Mouse (Mus musculus) liver, postnatal 0 days (tissue): ENCODE data around the gene Wipf1. TPM values are rescaled to one million over a fixed set of nuclear protein-coding genes. Genes with fewer than 3 reads are reported as not detected.

Experiments
- ATAC-seq: fragments of 200-750 bp; cut with Nextera tagmentation; 2 replicates; pipeline ENCODE4 v1.8.0; 2017; ENCODE audit warnings: mild to moderate bottlenecking, moderate library complexity
- DNase-seq: peaks from one replicate; pipeline ENCODE4 v3.0.0-alpha.2; 2016
- H3K27ac ChIP-seq: fragments of 300-500 bp; sonication (generic); 2 replicates; pipeline ENCODE4 v1.5.1; 2014; ENCODE audit warnings: antibody characterized with exemption, moderate library complexity, mild to moderate bottlenecking, low read depth
- H3K27me3 ChIP-seq: fragments of 300-500 bp; sonication (generic); 2 replicates; pipeline ENCODE4 v1.6.1; 2014; ENCODE audit warnings: low read length, control low read depth, mixed read lengths; ENCODE audit not compliant: insufficient read depth
- H3K36me3 ChIP-seq: fragments of 300-500 bp; sonication (generic); replicated peaks from 2 replicates; pipeline ENCODE4 v1.6.1; 2014; ENCODE audit warnings: mild to moderate bottlenecking, control low read depth, low read length, moderate library complexity, mixed read lengths; ENCODE audit not compliant: insufficient read depth
- H3K4me1 ChIP-seq: fragments of 300-500 bp; sonication (generic); 2 replicates; pipeline ENCODE4 v1.6.1; 2014; ENCODE audit warnings: antibody characterized with exemption, mild to moderate bottlenecking, control low read depth; ENCODE audit not compliant: insufficient read depth
- H3K4me2 ChIP-seq: fragments of 300-500 bp; sonication (generic); 2 replicates; pipeline ENCODE4 v1.6.1; 2014; ENCODE audit warnings: low read depth, mild to moderate bottlenecking, low read length, moderate library complexity, mixed read lengths
- H3K4me3 ChIP-seq: fragments of 300-500 bp; sonication (generic); 2 replicates; pipeline ENCODE4 v1.5.1; 2014; ENCODE audit warnings: low read depth, low read length
- H3K9ac ChIP-seq: fragments of 300-500 bp; sonication (generic); replicated peaks from 2 replicates; pipeline ENCODE4 v1.6.1; 2014; ENCODE audit warnings: mild to moderate bottlenecking, moderate library complexity
- H3K9me3 ChIP-seq: fragments of 300-500 bp; sonication (generic); 2 replicates; pipeline ENCODE4 v1.6.1; 2016; ENCODE audit warnings: mild to moderate bottlenecking, control low read depth, low read length, mixed read lengths
- CTCF ChIP-seq: sonication (generic); IDR thresholded peaks from 2 replicates; pipeline ENCODE4 v1.5.1; 2016; ENCODE audit warnings: antibody characterized with exemption, low read depth
- EP300 ChIP-seq: IDR thresholded peaks from 2 replicates; pipeline ENCODE4 v1.6.1; 2016; ENCODE audit warnings: antibody characterized with exemption, low read depth, mild to moderate bottlenecking
- WGBS: fragments of 180-500 bp; shearing (Covaris S2); extraction: QIAGEN DNeasy Blood & Tissue Kit; methylation state at CpG from one replicate; pipeline ENCODE4 v1.1.7; 2014; ENCODE audit not compliant: insufficient replicate concordance; 5-methylcytosine and 5-hydroxymethylcytosine counted together
- polyA plus RNA-seq: library from polyadenylated mRNA; unstranded; fragments of >200 nt; fragmentation: Nextera tagmentation; extraction: Ambion mirVana; gene quantifications from 2 replicates; pipeline ENCODE4 v1.2.1, GENCODE M21; 2015

Gene Wipf1
- polyA plus RNA-seq, 1 experiment from 2014 or later, result 4.3 TPM

DNA sequence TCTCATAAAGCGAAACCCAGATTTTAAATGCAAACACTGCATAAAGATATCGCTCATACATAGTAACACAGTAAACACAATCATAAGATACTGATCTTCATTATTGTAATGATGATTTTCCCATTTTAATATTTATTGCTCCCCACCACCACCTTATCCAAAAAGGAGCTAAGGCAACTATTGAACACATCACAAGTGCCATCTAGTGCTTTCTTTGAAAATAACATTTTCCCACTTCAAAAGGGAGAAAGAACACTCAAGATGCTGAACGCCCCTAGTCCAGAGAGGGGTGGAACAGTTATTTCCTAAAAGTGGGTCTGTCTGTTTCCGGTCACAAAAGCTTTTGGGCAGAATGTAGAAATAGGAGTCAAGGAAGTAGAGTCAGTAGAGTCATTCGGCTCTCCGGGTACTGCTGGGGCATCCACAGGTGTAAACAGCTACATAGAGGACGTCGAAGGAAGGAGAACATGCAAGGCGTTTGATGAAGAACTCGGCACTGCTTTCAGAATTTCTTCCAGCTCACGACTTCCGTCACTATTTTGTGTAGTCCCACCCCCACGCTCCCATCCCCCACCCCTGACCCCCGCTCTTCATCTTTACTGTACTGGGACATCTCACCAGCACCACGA is 126.0 kb downstream of the Wipf1 start:
- no peak overlapping the region for H3K27ac ChIP-seq
- DNase-seq (no peak), ATAC-seq (no peak)
- H3K4me2 ChIP-seq, result no peak overlapping the region
- H3K9me3 ChIP-seq, result no peaks in the 10 kb centered on the region
- TF ChIP-seq EP300 (no peak), CTCF (peak; percentile 40)
- 64% methylated on average over 15 of the region's 15 CpGs for WGBS
- no peaks in the 10 kb centered on the region for H3K27me3 ChIP-seq
- H3K9ac ChIP-seq, result no peak overlapping the region
- no peak overlapping the region for H3K4me3 ChIP-seq
- H3K36me3 ChIP-seq, result no peaks in the 10 kb centered on the region
- no peaks in the 10 kb centered on the region for H3K4me1 ChIP-seq

DNA sequence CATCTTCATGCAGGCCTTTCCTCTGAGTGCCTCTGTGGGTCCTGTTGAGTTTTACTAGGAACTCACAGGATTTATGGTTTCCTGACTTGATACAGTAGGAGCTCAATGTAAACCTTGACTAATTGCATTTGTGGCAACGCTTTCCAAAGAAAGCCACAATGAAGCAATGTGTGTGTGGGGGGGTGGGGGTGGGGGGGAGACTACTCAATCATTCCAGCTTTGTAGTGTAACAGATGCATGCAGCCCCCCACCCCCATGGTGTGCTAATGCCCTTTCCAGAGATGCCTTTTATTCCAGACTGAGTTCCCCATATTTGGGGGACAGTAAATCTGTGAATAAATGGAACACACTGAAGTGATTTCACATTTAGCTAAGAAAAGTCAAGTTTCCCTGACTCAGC is 127.8 kb downstream of the Wipf1 start:
- WGBS, result 45% methylated on average over 1 of the region's 1 CpGs

DNA sequence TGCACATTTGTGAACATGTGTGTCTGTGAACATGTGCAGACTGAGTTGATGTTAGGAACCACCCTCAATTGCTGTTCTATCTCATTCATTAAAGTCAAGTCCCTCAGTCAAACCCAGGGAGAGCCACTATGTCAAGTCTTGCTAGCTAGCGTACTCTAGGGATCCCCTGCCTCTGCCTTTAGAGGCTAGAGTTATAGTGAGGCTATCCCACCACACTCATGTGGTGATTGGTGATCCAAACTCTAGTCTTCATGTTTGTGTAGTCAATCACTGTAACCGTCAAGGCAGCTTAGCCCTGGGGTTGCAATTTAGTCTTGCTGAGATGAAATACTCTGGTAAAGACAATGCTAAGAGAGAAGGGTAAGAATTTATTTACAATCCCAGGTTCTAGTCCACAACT is 132.1 kb downstream of the Wipf1 start:
- no peak overlapping the region for H3K4me2 ChIP-seq
- TF ChIP-seq CTCF (no peak), EP300 (no peak)
- H3K4me3 ChIP-seq, result no peak overlapping the region
- no peak overlapping the region for H3K27ac ChIP-seq
- no peaks in the 10 kb centered on the region for H3K4me1 ChIP-seq
- H3K36me3 ChIP-seq, result no peaks in the 10 kb centered on the region
- DNase-seq, result no peak
- H3K9ac ChIP-seq, result no peak overlapping the region
- WGBS, result 80% methylated on average over 2 of the region's 2 CpGs
- ATAC-seq, result no peak
- no peaks in the 10 kb centered on the region for H3K27me3 ChIP-seq
- H3K9me3 ChIP-seq, result no peaks in the 10 kb centered on the region

More for the DNA sequence above, 127.8 kb downstream of the Wipf1 start:
- H3K4me3 ChIP-seq, result no peak overlapping the region
- no peaks in the 10 kb centered on the region for H3K4me1 ChIP-seq
- H3K4me2 ChIP-seq, result no peak overlapping the region
- no peaks in the 10 kb centered on the region for H3K27me3 ChIP-seq
- TF ChIP-seq CTCF (no peak), EP300 (no peak)
- no peaks in the 10 kb centered on the region for H3K9me3 ChIP-seq
- no peaks in the 10 kb centered on the region for H3K36me3 ChIP-seq
- DNase-seq, result no peak
- H3K9ac ChIP-seq, result no peak overlapping the region
- H3K27ac ChIP-seq, result no peak overlapping the region
- ATAC-seq, result no peak

DNA sequence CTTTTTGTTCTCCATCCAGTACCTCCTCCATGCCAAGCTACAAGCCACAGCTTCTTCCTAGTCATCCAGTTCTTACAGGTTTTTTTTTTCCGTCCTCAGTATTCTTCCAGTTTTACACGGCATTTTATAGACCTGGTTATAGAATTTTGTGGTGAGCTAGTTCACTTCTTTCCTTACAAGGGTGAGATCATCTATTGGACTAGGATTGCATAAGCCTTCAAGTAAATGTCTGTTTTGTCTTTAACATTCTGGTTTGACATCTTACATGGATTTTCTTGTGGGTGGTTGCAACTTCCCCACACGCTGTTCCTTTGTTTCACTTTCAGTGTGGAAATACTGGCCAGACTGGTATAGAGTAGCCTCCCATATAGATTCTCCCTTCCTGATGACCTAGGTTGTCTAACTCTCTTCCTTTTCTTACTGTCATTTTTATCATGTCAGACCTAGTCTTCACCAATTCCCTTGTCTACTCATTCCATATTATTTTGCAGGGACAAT is 132.7 kb downstream of the Wipf1 start:
- Histone ChIP-seq H3K9ac (no peak overlapping the region), H3K4me2 (no peak overlapping the region), H3K36me3 (no peaks in the 10 kb centered on the region), H3K4me1 (no peaks in the 10 kb centered on the region), H3K9me3 (no peaks in the 10 kb centered on the region), H3K4me3 (no peak overlapping the region), H3K27me3 (0 out of 2 replicates have a peak, but pooled peaks cover under 1% of the 10 kb centered on the region), H3K27ac (no peak overlapping the region)
- DNase-seq (no peak), ATAC-seq (no peak)
- TF ChIP-seq CTCF, result no peak
- no peak for TF ChIP-seq EP300
- WGBS, result 73% methylated on average over 3 of the region's 3 CpGs

DNA sequence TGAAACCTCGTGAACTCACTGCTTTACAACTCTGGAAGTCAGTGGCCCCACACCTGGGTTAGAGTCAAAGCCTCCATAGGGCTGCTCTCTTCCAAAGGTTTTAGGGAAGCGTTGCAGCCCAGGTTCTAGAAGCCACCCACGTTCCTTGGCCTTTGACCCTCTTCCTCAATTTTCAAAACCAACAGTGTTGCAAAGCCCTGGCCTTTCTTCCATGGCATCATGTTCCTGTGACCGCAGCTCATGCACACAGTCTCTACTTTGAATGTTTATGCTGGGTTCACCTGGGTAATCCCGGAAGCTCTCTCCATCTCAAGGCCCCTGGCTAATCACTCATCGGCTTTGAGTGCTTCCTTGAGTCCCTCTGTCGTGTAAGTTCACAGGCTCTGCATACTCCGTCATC is 134.0 kb downstream of the Wipf1 start:
- H3K36me3 ChIP-seq, result no peaks in the 10 kb centered on the region
- H3K4me1 ChIP-seq, result no peaks in the 10 kb centered on the region
- no peak overlapping the region for H3K4me2 ChIP-seq
- H3K4me3 ChIP-seq, result no peak overlapping the region
- 0 out of 2 replicates have a peak, but pooled peaks cover 6% of the 10 kb centered on the region for H3K27me3 ChIP-seq
- TF ChIP-seq EP300, result no peak
- no peak for TF ChIP-seq CTCF
- ATAC-seq (no peak), DNase-seq (no peak)
- H3K9ac ChIP-seq, result no peak overlapping the region
- no peaks in the 10 kb centered on the region for H3K9me3 ChIP-seq
- 61% methylated on average over 8 of the region's 8 CpGs for WGBS
- H3K27ac ChIP-seq, result no peak overlapping the region

DNA sequence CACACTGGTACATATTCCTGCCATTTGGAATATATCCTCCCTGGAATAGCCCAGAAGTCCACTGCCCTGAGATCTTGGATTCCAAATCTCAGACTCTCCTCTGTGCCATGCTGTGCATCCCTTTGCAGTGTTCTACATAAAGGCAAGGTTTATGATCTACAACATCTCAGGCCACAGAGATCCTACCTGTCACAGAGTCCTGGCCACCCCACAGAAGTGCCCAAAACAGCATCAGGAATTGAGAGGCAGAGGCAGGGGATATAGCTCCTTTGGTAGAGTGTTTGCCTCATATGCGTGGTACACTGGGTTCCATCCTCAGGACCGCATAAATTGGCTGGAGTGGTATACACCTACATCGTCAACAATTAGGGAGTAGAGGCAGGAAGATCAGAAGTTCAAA is 135.1 kb downstream of the Wipf1 start:
- no peaks in the 10 kb centered on the region for H3K36me3 ChIP-seq
- H3K4me3 ChIP-seq, result no peak overlapping the region
- WGBS, result 72% methylated on average over 3 of the region's 3 CpGs
- no peak overlapping the region for H3K4me2 ChIP-seq
- TF ChIP-seq EP300 (no peak), CTCF (no peak)
- H3K4me1 ChIP-seq, result no peaks in the 10 kb centered on the region
- no peaks in the 10 kb centered on the region for H3K9me3 ChIP-seq
- no peak overlapping the region for H3K27ac ChIP-seq
- H3K27me3 ChIP-seq, result 0 out of 2 replicates have a peak, but pooled peaks cover 6% of the 10 kb centered on the region
- H3K9ac ChIP-seq, result no peak overlapping the region
- ATAC-seq (no peak), DNase-seq (no peak)

DNA sequence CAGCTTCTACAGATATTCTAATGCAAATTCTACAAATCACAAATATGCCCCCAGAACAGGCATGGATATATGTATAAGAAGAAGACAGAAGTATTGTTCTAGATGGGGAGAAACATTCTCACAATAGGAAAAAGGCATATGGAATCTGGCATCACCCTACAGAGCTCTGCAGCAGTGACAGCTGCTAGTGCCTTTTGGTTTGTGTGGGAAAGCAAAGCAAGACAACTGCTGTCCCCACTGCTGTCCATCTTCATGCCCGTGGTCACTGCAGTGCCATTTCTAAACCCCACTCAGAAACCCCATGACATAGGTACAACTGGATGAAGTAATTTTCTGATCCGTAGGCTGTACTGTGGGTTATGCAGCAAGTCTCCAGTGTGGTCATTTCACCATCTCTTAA is 136.8 kb downstream of the Wipf1 start:
- H3K9ac ChIP-seq, result no peak overlapping the region
- H3K4me2 ChIP-seq, result no peak overlapping the region
- TF ChIP-seq CTCF (no peak), EP300 (no peak)
- no peak for ATAC-seq
- DNase-seq, result no peak
- H3K4me3 ChIP-seq, result no peak overlapping the region
- 0 out of 2 replicates have a peak, but pooled peaks cover 6% of the 10 kb centered on the region for H3K27me3 ChIP-seq
- no peaks in the 10 kb centered on the region for H3K9me3 ChIP-seq
- 77% methylated on average over 2 of the region's 2 CpGs for WGBS
- no peaks in the 10 kb centered on the region for H3K4me1 ChIP-seq
- no peak overlapping the region for H3K27ac ChIP-seq
- no peaks in the 10 kb centered on the region for H3K36me3 ChIP-seq
